In the genomic region with DNA sequence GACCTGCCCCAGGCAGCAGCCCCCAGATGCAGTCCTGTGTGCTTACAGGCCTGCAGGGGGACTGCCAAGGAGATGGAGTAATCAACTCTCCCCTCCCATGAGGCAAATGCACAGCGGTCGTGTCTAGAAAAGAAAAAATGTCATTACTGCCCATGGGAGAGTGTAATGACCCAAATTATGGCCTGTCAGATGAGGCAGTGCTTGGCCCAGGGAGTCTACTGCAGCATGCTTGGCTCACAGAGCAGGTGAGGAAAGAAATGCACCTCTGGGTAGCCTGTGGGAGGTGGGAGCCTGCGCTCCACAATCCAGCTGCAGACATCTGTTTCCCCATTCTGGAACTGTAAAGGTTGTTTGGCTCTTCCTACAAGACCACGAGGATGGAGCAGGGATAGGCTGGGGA, we compare ENCODE assay signal across 21 mouse cellular contexts.
DNase-seq lines count a peak whose midpoint lies in the region; ATAC-seq lines count a peak whose summit lies in the region.
"Had no signal": no experiment of that assay in that cellular context is flagged by ENCODE, and none has a peak within 500 bp of the region (broad histone marks: within the 10 kb centered on the region; RNA-seq: fewer than 3 reads in every experiment).

No protein-coding gene starts in this region.

- H3K9me3 ChIP-seq in forebrain, embryonic 12.5 days = no peaks in the 10 kb centered on the region
- H3K9me3 ChIP-seq in forebrain, embryonic 14.5 days (replicated peaks; ENCODE audit: control insufficient read depth, low read length) = no peaks in the 10 kb centered on the region
- H3K9me3 ChIP-seq in heart, embryonic 11.5 days (replicated peaks; ENCODE audit: control insufficient read depth, low read length) = no peaks in the 10 kb centered on the region
- H3K9me3 ChIP-seq in neural tube, embryonic 14.5 days (ENCODE audit: control insufficient read depth, low read length) = no peaks in the 10 kb centered on the region
- H3K9me3 ChIP-seq: embryonic facial prominence, embryonic 13.5 days; heart, embryonic 13.5 days; hindbrain, embryonic 12.5 days; intestine, embryonic 15.5 days had no signal

- H3K27me3 ChIP-seq in forebrain, embryonic 12.5 days = no peaks in the 10 kb centered on the region
- H3K27me3 ChIP-seq in forebrain, embryonic 14.5 days (replicated peaks; ENCODE audit: control insufficient read depth, insufficient read depth, low read length) = no peaks in the 10 kb centered on the region
- no peaks in the 10 kb centered on the region for H3K27me3 ChIP-seq in heart, embryonic 11.5 days (ENCODE audit: control insufficient read depth, insufficient read depth, low read length)
- H3K27me3 ChIP-seq in neural tube, embryonic 14.5 days (ENCODE audit: control insufficient read depth, insufficient read depth, low read length) = no peaks in the 10 kb centered on the region
- H3K27me3 ChIP-seq: CH12.LX; embryonic facial prominence, embryonic 13.5 days; heart, embryonic 13.5 days; hindbrain, embryonic 12.5 days; intestine, embryonic 15.5 days; Patski had no signal

- peak; percentile 17; the same call in 1 of the 2 replicates for ATAC-seq in forebrain, embryonic 12.5 days (ENCODE audit: low FRiP score)
- ATAC-seq in forebrain, embryonic 14.5 days = no peak
- no peak for ATAC-seq in heart, embryonic 11.5 days (replicated peaks; ENCODE audit: insufficient number of reproducible peaks, low FRiP score, low TSS enrichment)
- ATAC-seq in neural tube, embryonic 14.5 days (ENCODE audit: low read depth) = peak; percentile 60; the same call in 1 of the 2 replicates
- ATAC-seq: activated CD4-positive, CD25-positive, alpha-beta regulatory T cell, adult 4 months; forebrain, embryonic 16.5 days; Patski had no signal

- no peak overlapping the region for H3K9ac ChIP-seq in forebrain, embryonic 12.5 days
- no peak overlapping the region for H3K9ac ChIP-seq in forebrain, embryonic 14.5 days (ENCODE audit: low read length)
- H3K9ac ChIP-seq in heart, embryonic 11.5 days (ENCODE audit: low read depth, low read length) = no peak overlapping the region
- H3K9ac ChIP-seq in neural tube, embryonic 14.5 days (replicated peaks; ENCODE audit: low read depth, low read length) = no peak overlapping the region
- H3K9ac ChIP-seq: embryonic facial prominence, embryonic 13.5 days; heart, embryonic 13.5 days; hindbrain, embryonic 12.5 days; intestine, embryonic 15.5 days had no signal

- H3K27ac ChIP-seq in forebrain, embryonic 12.5 days = no peak overlapping the region
- no peak overlapping the region for H3K27ac ChIP-seq in forebrain, embryonic 14.5 days (ENCODE audit: low read depth, low read length)
- no peak overlapping the region for H3K27ac ChIP-seq in heart, embryonic 11.5 days (ENCODE audit: low read depth, low read length)
- H3K27ac ChIP-seq in neural tube, embryonic 14.5 days (ENCODE audit: low read depth, low read length) = peak overlapping the region; percentile 10; the same call in 1 of the 2 replicates
- H3K27ac ChIP-seq: embryonic facial prominence, embryonic 13.5 days; heart, embryonic 13.5 days; hindbrain, embryonic 12.5 days; intestine, embryonic 15.5 days had no signal

- peaks cover 2% of the 10 kb centered on the region; the same call in 1 of the 2 replicates for H3K4me1 ChIP-seq in forebrain, embryonic 12.5 days
- H3K4me1 ChIP-seq in forebrain, embryonic 14.5 days (ENCODE audit: control insufficient read depth, insufficient read depth, low read length) = no peaks in the 10 kb centered on the region
- no peaks in the 10 kb centered on the region for H3K4me1 ChIP-seq in heart, embryonic 11.5 days (ENCODE audit: control insufficient read depth, insufficient read depth, low read length)
- no peaks in the 10 kb centered on the region for H3K4me1 ChIP-seq in neural tube, embryonic 14.5 days (ENCODE audit: control insufficient read depth, insufficient read depth, low read length)
- H3K4me1 ChIP-seq: heart, embryonic 13.5 days; hindbrain, embryonic 12.5 days; intestine, embryonic 15.5 days had no signal

- no peak overlapping the region for H3K4me3 ChIP-seq in forebrain, embryonic 12.5 days (replicated peaks)
- H3K4me3 ChIP-seq in forebrain, embryonic 14.5 days (ENCODE audit: low read depth, low read length) = no peak overlapping the region
- H3K4me3 ChIP-seq in heart, embryonic 11.5 days (ENCODE audit: low read depth, low read length) = no peak overlapping the region
- H3K4me3 ChIP-seq in neural tube, embryonic 14.5 days (ENCODE audit: low read depth, low read length) = no peak overlapping the region
- H3K4me3 ChIP-seq: embryonic facial prominence, embryonic 13.5 days; heart, embryonic 13.5 days; hindbrain, embryonic 12.5 days; intestine, embryonic 15.5 days had no signal

- no peak overlapping the region for H3K4me2 ChIP-seq in forebrain, embryonic 12.5 days
- no peak overlapping the region for H3K4me2 ChIP-seq in forebrain, embryonic 14.5 days (ENCODE audit: low read length)
- no peak overlapping the region for H3K4me2 ChIP-seq in heart, embryonic 11.5 days
- no peak overlapping the region for H3K4me2 ChIP-seq in neural tube, embryonic 14.5 days (ENCODE audit: low read depth, low read length)
- H3K4me2 ChIP-seq: embryonic facial prominence, embryonic 13.5 days; heart, embryonic 13.5 days; hindbrain, embryonic 12.5 days; intestine, embryonic 15.5 days had no signal

- H3K36me3 ChIP-seq in forebrain, embryonic 12.5 days (replicated peaks) = no peaks in the 10 kb centered on the region
- H3K36me3 ChIP-seq in forebrain, embryonic 14.5 days (ENCODE audit: control insufficient read depth, insufficient read depth, low read length) = no peaks in the 10 kb centered on the region
- H3K36me3 ChIP-seq in heart, embryonic 11.5 days (ENCODE audit: control insufficient read depth, insufficient read depth, low read length) = no peaks in the 10 kb centered on the region
- H3K36me3 ChIP-seq in neural tube, embryonic 14.5 days (ENCODE audit: control insufficient read depth, insufficient read depth, low read length) = no peaks in the 10 kb centered on the region
- H3K36me3 ChIP-seq: embryonic facial prominence, embryonic 13.5 days; heart, embryonic 13.5 days; hindbrain, embryonic 12.5 days; intestine, embryonic 15.5 days had no signal

- WGBS in forebrain, embryonic 12.5 days = 81% methylated on average over 4 of the region's 4 CpGs
- 82% methylated on average over 4 of the region's 4 CpGs for WGBS in forebrain, embryonic 14.5 days
- 75% methylated on average over 4 of the region's 4 CpGs for WGBS in heart, embryonic 11.5 days (ENCODE audit: insufficient replicate concordance)
- WGBS in neural tube, embryonic 14.5 days = 52% methylated on average over 4 of the region's 4 CpGs

- no peak for DNase-seq in forebrain, embryonic 14.5 days (ENCODE audit: low spot score)
- DNase-seq in heart, adult 9 months (ENCODE audit: low spot score in 2 of 2) = peak; percentile 7 to 19
- DNase-seq in neural tube, embryonic 10.5 days (ENCODE audit: extremely low spot score, low spot score) = no peak
- peak; percentile 8 for DNase-seq in heart, postnatal 4 days
- DNase-seq in spleen, postnatal 14 days (ENCODE audit: low spot score in 2 of 2) = no peak
- DNase-seq: cerebellum, adult 18-20 months; cerebellum, adult 9-11 months; cerebellum, postnatal 36 days; gastrocnemius, postnatal 10 days; kidney, adult 18-20 months had no signal

Comparison
In these comparisons a context has a peak if more than half of its experiments do, and no peak if none do; other contexts are left out.
1. ATAC-seq: peak in forebrain, embryonic 12.5 days (single experiment) and neural tube, embryonic 14.5 days (single experiment); none in forebrain, embryonic 14.5 days (single experiment) and heart, embryonic 11.5 days (single experiment).
2. DNase-seq: peak in heart, adult 9 months (2 of 2) and heart, postnatal 4 days (single experiment); none in forebrain, embryonic 14.5 days (single experiment), neural tube, embryonic 10.5 days (single experiment) and spleen, postnatal 14 days (0 of 2).